Mouse (Mus musculus) ES-E14 (cell line): Measurements from ENCODE around the gene Magi2.

Experiments used
- CHD2 ChIP-seq: IDR thresholded peaks from 2 replicates; pipeline ENCODE4 v1.6.1; 2014; ENCODE audit warnings: mild to moderate bottlenecking, low read depth, low read length, inconsistent platforms
- HCFC1 ChIP-seq: IDR thresholded peaks from 2 replicates; pipeline ENCODE4 v1.6.1; 2012; ENCODE audit warnings: low read length, inconsistent platforms, borderline replicate concordance; ENCODE audit not compliant: insufficient read depth
- MAFK ChIP-seq: IDR thresholded peaks from 2 replicates; pipeline ENCODE4 v1.6.1; 2014; ENCODE audit warnings: mild to moderate bottlenecking, low read depth, low read length, inconsistent platforms; ENCODE audit not compliant: insufficient read depth

DNA sequence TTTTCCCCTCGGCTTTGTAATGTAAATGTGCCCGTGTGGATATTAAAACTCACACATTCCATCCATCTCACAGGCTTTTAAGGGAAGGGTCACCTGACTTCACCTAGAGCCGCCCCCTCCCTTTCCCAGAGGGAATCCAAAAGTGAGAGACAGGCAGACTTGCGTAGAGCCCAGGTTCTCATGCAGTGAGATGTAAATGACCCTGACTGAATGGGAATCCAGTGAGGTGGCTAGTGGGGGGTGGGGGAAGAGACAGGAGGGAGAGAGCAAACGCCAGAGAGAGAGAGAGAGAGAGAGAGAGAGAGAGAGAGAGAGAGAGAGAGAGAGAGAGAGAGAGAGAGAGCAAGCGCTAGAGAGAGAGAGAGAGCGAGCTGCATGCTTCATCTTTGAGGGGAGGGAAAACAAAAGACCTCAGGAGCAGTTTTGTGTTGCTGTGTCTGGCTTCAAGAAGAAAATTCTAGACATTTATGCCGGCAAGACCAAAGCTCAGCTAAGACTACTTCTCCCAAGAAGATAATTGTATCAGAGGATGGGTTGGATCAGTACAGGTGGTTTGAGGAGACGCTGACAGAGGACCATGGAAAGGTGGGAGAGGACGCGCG lies 680.6 kb downstream of the Magi2 start:
- TF ChIP-seq CHD2 (no peak), HCFC1 (no peak), MAFK (no peak)
